Mouse (Mus musculus) E14TG2a.4 (cell line): ENCODE measurements at regions not wholly inside any gene's neighbourhood (a gene's known extent, or its start where the extent isn't known, plus 50 kb on each side); places are given as distances from the start of the nearest gene placed in this dataset.

Experiments
- CTCF ChIP-seq: conservative IDR thresholded peaks from 2 replicates; pipeline ENCODE4 v1.5.1; 2014; ENCODE audit warnings: low read length
- POU5F1 ChIP-seq: IDR thresholded peaks from 2 replicates; pipeline ENCODE4 v1.6.1; 2014; ENCODE audit warnings: low read length, borderline replicate concordance

DNA sequence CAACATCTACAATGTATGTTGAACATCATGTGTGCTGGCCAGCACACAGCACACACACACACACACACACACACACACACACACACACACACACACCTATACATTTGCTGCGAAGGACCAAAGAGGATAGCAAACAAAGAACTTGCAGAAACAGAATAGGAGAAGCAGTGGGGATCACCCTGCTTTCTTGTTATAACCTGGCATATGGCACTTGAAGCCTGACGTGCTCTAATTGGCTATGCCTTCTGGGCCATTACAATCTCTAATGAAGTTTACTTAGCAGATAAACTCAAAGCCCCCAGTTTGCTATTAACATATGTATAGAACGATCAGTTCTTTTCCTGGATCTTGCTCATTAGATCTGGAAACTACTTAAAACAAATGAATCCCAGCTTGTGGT is 407.2 kb downstream of the Ipmk start:
- TF ChIP-seq POU5F1: no peak
- TF ChIP-seq CTCF: no peak
